Mouse (Mus musculus) left cerebral cortex, adult 2 months (tissue): Measurements from ENCODE around the gene Lmln. TPM values are rescaled to one million over a fixed set of nuclear protein-coding genes. Genes with fewer than 3 reads are reported as not detected.
"Not testable (repeated sequence)": the region's sequence is repeated elsewhere in the genome, so short reads cannot be mapped to it uniquely, and the experiment has no call there.

Experiments used
- DNase-seq, 2 experiments: peaks; one replicate each; pipeline ENCODE4 v3.0.0; 2021 to 2022; ENCODE audit warnings: low spot score in 2 of 2, mixed read lengths in 1 of 2; ENCODE audit errors: extremely low spot score in 1 of 2
- H3K27ac ChIP-seq: fragments of 200-600 bp; 2 replicates; pipeline ENCODE4 v1.8.1; 2022
- H3K4me3 ChIP-seq: fragments of 200-600 bp; 2 replicates; pipeline ENCODE4 v1.8.1; 2022
- CTCF ChIP-seq: fragments of 200-600 bp; IDR thresholded peaks from 2 replicates; pipeline ENCODE4 v1.8.1; 2022; ENCODE audit warnings: antibody characterized with exemption, mild to moderate bottlenecking, moderate library complexity
- intact Hi-C: fragments of 180-260 bp; cut with DNase I; formaldehyde crosslinking; loops from one replicate; pipeline ENCODE4 v1.15.1; 2025
- total RNA-seq, 2 experiments: library from RNA; stranded (reverse); gene quantifications; 2 replicates each; pipeline ENCODE4 v1.2.3; 2021

Lmln gene
- total RNA-seq, 2 experiments from 2014 or later = 12.3 to 14.8 TPM

- no peak for DNase-seq
- Histone ChIP-seq H3K27ac (no peak overlapping the region), H3K4me3 (no peak overlapping the region)
- no peak for TF ChIP-seq CTCF
- intact Hi-C loops = no loop called here
These were observed 20.6 kb downstream of the Lmln start for GRCm38 (mm10) chr16:33082951-33083350.

- intact Hi-C loops = no loop called here
These were observed 21.7 kb downstream of the Lmln start for GRCm38 (mm10) chr16:33083996-33084395.

GRCm38 (mm10) chr16:33085666-33086065 lies 23.3 kb downstream of the Lmln start:
- intact Hi-C loops = no loop called here

More at GRCm38 (mm10) chr16:33083996-33084395, 21.7 kb downstream of the Lmln start:
- TF ChIP-seq CTCF = no peak
- Histone ChIP-seq H3K27ac (no peak overlapping the region), H3K4me3 (no peak overlapping the region)
- no peak for DNase-seq

GRCm38 (mm10) chr16:33113726-33114125 lies 51.4 kb downstream of the Lmln start:
- DNase-seq = no peak
- intact Hi-C loops = no loop called here

More at GRCm38 (mm10) chr16:33085666-33086065, 23.3 kb downstream of the Lmln start:
- Histone ChIP-seq H3K4me3 (no peak overlapping the region), H3K27ac (no peak overlapping the region)
- DNase-seq = no peak
- TF ChIP-seq CTCF = no peak

GRCm38 (mm10) chr16:33123373-33123772 lies 61.1 kb downstream of the Lmln start:
- DNase-seq = no peak
- H3K27ac ChIP-seq = no peak overlapping the region
- no peak for TF ChIP-seq CTCF
- no peak overlapping the region for H3K4me3 ChIP-seq
- intact Hi-C loops = no loop called here

More at GRCm38 (mm10) chr16:33113726-33114125, 51.4 kb downstream of the Lmln start:
- Histone ChIP-seq H3K4me3 (no peak overlapping the region), H3K27ac (no peak overlapping the region)
- no peak for TF ChIP-seq CTCF

- Histone ChIP-seq H3K27ac (no peak overlapping the region), H3K4me3 (no peak overlapping the region)
- no peak for TF ChIP-seq CTCF
- no peak for DNase-seq
- intact Hi-C loops = no loop called here
These were observed 61.9 kb downstream of the Lmln start for GRCm38 (mm10) chr16:33123938-33124820.

GRCm38 (mm10) chr16:33127052-33127451 lies 64.7 kb downstream of the Lmln start:
- TF ChIP-seq CTCF = no peak
- intact Hi-C loops = no loop called here
- Histone ChIP-seq H3K27ac (no peak overlapping the region), H3K4me3 (no peak overlapping the region)
- no peak for DNase-seq

- no peak for TF ChIP-seq CTCF
- no peak overlapping the region for H3K4me3 ChIP-seq
- no peak for DNase-seq
- intact Hi-C loops = no loop called here
- no peak overlapping the region for H3K27ac ChIP-seq
These were observed 68.4 kb downstream of the Lmln start for GRCm38 (mm10) chr16:33130731-33131130.

- DNase-seq = peak in 1 of 2 experiments; percentile 12
- intact Hi-C loops = no loop called here
- Histone ChIP-seq H3K4me3 (0 out of 2 replicates have a peak overlapping the region, but pooled peaks have one; percentile 17), H3K27ac (no peak overlapping the region)
- no peak for TF ChIP-seq CTCF
These were observed 70.9 kb downstream of the Lmln start for GRCm38 (mm10) chr16:33133186-33133585.

GRCm38 (mm10) chr16:33135167-33135566 lies 72.8 kb downstream of the Lmln start:
- no peak for DNase-seq
- no peak overlapping the region for H3K27ac ChIP-seq
- peak; percentile 10 for TF ChIP-seq CTCF
- intact Hi-C loops = no loop called here
- no peak overlapping the region for H3K4me3 ChIP-seq

GRCm38 (mm10) chr16:33139061-33139460 lies 76.7 kb downstream of the Lmln start:
- H3K27ac ChIP-seq, intact Hi-C loops, H3K4me3 ChIP-seq, DNase-seq: not testable (repeated sequence)

- Histone ChIP-seq H3K4me3 (no peak overlapping the region), H3K27ac (no peak overlapping the region)
- intact Hi-C loops = no loop called here
- no peak for DNase-seq
- TF ChIP-seq CTCF = no peak
These were observed 79.5 kb downstream of the Lmln start for GRCm38 (mm10) chr16:33141758-33142280.

- H3K4me3 ChIP-seq = no peak overlapping the region
- intact Hi-C loops = no loop called here
- H3K27ac ChIP-seq = no peak overlapping the region
- no peak for TF ChIP-seq CTCF
- no peak for DNase-seq
These were observed 81.1 kb downstream of the Lmln start for GRCm38 (mm10) chr16:33143452-33143851.
